Mouse (Mus musculus): ENCODE results near the gene Ogdhl. TPM values are rescaled to one million over a fixed set of nuclear protein-coding genes. Genes with fewer than 3 reads are reported as not detected.

The Ogdhl gene
- polyA plus RNA-seq, 1 experiment from 2014 or later = 22.9 TPM

GRCm38 (mm10) chr14:32327366-32327765 is 5.5 kb downstream of the Ogdhl start:
- 69% methylated on average over 9 of the region's 9 CpGs for WGBS
- H3K4me2 ChIP-seq (ENCODE audit: low read length) = no peak overlapping the region
- peak; percentile 15 for DNase-seq
- no peak overlapping the region for H3K27ac ChIP-seq (replicated peaks; ENCODE audit: low read depth, low read length)
- no peak overlapping the region for H3K9ac ChIP-seq (replicated peaks; ENCODE audit: low read length)
- peaks cover 5% of the 10 kb centered on the region for H3K4me1 ChIP-seq (ENCODE audit: control insufficient read depth, insufficient read depth, low read length)
- no peak for ATAC-seq (ENCODE audit: low FRiP score, low TSS enrichment)
- no peaks in the 10 kb centered on the region for H3K27me3 ChIP-seq (ENCODE audit: control insufficient read depth, insufficient read depth, low read length)
- no peaks in the 10 kb centered on the region for H3K9me3 ChIP-seq (ENCODE audit: control insufficient read depth, low read length)
- H3K36me3 ChIP-seq (ENCODE audit: control insufficient read depth, insufficient read depth, low read length) = 0 out of 2 replicates have a peak, but pooled peaks cover 2% of the 10 kb centered on the region
- no peak overlapping the region for H3K4me3 ChIP-seq (replicated peaks; ENCODE audit: low read depth, low read length)

GRCm38 (mm10) chr14:32332515-32333445 is 11.0 kb downstream of the Ogdhl start:
- H3K9ac ChIP-seq (replicated peaks; ENCODE audit: low read length) = no peak overlapping the region
- no peak overlapping the region for H3K4me3 ChIP-seq (replicated peaks; ENCODE audit: low read depth, low read length)
- DNase-seq (peak; percentile 57), ATAC-seq (ENCODE audit: low FRiP score, low TSS enrichment) (no peak)
- peaks cover 33% of the 10 kb centered on the region for H3K36me3 ChIP-seq (ENCODE audit: control insufficient read depth, insufficient read depth, low read length)
- H3K4me1 ChIP-seq (ENCODE audit: control insufficient read depth, insufficient read depth, low read length) = no peaks in the 10 kb centered on the region
- H3K27me3 ChIP-seq (ENCODE audit: control insufficient read depth, insufficient read depth, low read length) = no peaks in the 10 kb centered on the region
- no peak overlapping the region for H3K4me2 ChIP-seq (ENCODE audit: low read length)
- 76% methylated on average over 20 of the region's 20 CpGs for WGBS
- no peak overlapping the region for H3K27ac ChIP-seq (replicated peaks; ENCODE audit: low read depth, low read length)
- no peaks in the 10 kb centered on the region for H3K9me3 ChIP-seq (ENCODE audit: control insufficient read depth, low read length)

GRCm38 (mm10) chr14:32336021-32336420 is 14.2 kb downstream of the Ogdhl start:
- Histone ChIP-seq H3K9ac (replicated peaks; ENCODE audit: low read length) (no peak overlapping the region), H3K36me3 (ENCODE audit: control insufficient read depth, insufficient read depth, low read length) (peaks cover 63% of the 10 kb centered on the region), H3K4me1 (ENCODE audit: control insufficient read depth, insufficient read depth, low read length) (no peaks in the 10 kb centered on the region), H3K4me2 (ENCODE audit: low read length) (no peak overlapping the region), H3K9me3 (ENCODE audit: control insufficient read depth, low read length) (no peaks in the 10 kb centered on the region), H3K27me3 (ENCODE audit: control insufficient read depth, insufficient read depth, low read length) (no peaks in the 10 kb centered on the region), H3K27ac (replicated peaks; ENCODE audit: low read depth, low read length) (no peak overlapping the region), H3K4me3 (replicated peaks; ENCODE audit: low read depth, low read length) (no peak overlapping the region)
- 82% methylated on average over 6 of the region's 6 CpGs for WGBS
- no peak for ATAC-seq (ENCODE audit: low FRiP score, low TSS enrichment)
- no peak for DNase-seq

GRCm38 (mm10) chr14:32336547-32336946 is 14.7 kb downstream of the Ogdhl start:
- Histone ChIP-seq H3K9ac (replicated peaks; ENCODE audit: low read length) (no peak overlapping the region), H3K36me3 (ENCODE audit: control insufficient read depth, insufficient read depth, low read length) (peaks cover 68% of the 10 kb centered on the region), H3K4me2 (ENCODE audit: low read length) (no peak overlapping the region), H3K27ac (replicated peaks; ENCODE audit: low read depth, low read length) (no peak overlapping the region), H3K4me3 (replicated peaks; ENCODE audit: low read depth, low read length) (no peak overlapping the region), H3K9me3 (ENCODE audit: control insufficient read depth, low read length) (no peaks in the 10 kb centered on the region), H3K4me1 (ENCODE audit: control insufficient read depth, insufficient read depth, low read length) (no peaks in the 10 kb centered on the region), H3K27me3 (ENCODE audit: control insufficient read depth, insufficient read depth, low read length) (no peaks in the 10 kb centered on the region)
- DNase-seq (peak; percentile 2), ATAC-seq (ENCODE audit: low FRiP score, low TSS enrichment) (no peak)
- 86% methylated on average over 11 of the region's 11 CpGs for WGBS

GRCm38 (mm10) chr14:32341823-32342222 is 20.0 kb downstream of the Ogdhl start:
- peaks cover 77% of the 10 kb centered on the region for H3K36me3 ChIP-seq (ENCODE audit: control insufficient read depth, insufficient read depth, low read length)
- WGBS = 96% methylated on average over 7 of the region's 7 CpGs
- ATAC-seq (ENCODE audit: low FRiP score, low TSS enrichment) (no peak), DNase-seq (no peak)
- H3K9ac ChIP-seq (replicated peaks; ENCODE audit: low read length) = no peak overlapping the region
- no peaks in the 10 kb centered on the region for H3K4me1 ChIP-seq (ENCODE audit: control insufficient read depth, insufficient read depth, low read length)
- H3K4me2 ChIP-seq (ENCODE audit: low read length) = no peak overlapping the region
- H3K9me3 ChIP-seq (ENCODE audit: control insufficient read depth, low read length) = no peaks in the 10 kb centered on the region
- H3K4me3 ChIP-seq (replicated peaks; ENCODE audit: low read depth, low read length) = no peak overlapping the region
- no peak overlapping the region for H3K27ac ChIP-seq (replicated peaks; ENCODE audit: low read depth, low read length)
- no peaks in the 10 kb centered on the region for H3K27me3 ChIP-seq (ENCODE audit: control insufficient read depth, insufficient read depth, low read length)

- no peaks in the 10 kb centered on the region for H3K4me1 ChIP-seq (ENCODE audit: control insufficient read depth, insufficient read depth, low read length)
- H3K27ac ChIP-seq (replicated peaks; ENCODE audit: low read depth, low read length) = no peak overlapping the region
- H3K9me3 ChIP-seq (ENCODE audit: control insufficient read depth, low read length) = no peaks in the 10 kb centered on the region
- no peaks in the 10 kb centered on the region for H3K27me3 ChIP-seq (ENCODE audit: control insufficient read depth, insufficient read depth, low read length)
- no peak overlapping the region for H3K4me3 ChIP-seq (replicated peaks; ENCODE audit: low read depth, low read length)
- no peak overlapping the region for H3K4me2 ChIP-seq (ENCODE audit: low read length)
- peaks cover 65% of the 10 kb centered on the region for H3K36me3 ChIP-seq (ENCODE audit: control insufficient read depth, insufficient read depth, low read length)
- no peak overlapping the region for H3K9ac ChIP-seq (replicated peaks; ENCODE audit: low read length)
- ATAC-seq (ENCODE audit: low FRiP score, low TSS enrichment) (no peak), DNase-seq (no peak)
- WGBS = 93% methylated on average over 7 of the region's 7 CpGs
These were observed 22.4 kb downstream of the Ogdhl start for GRCm38 (mm10) chr14:32344176-32344575.

- H3K4me2 ChIP-seq (ENCODE audit: low read length) = no peak overlapping the region
- 79% methylated on average over 9 of the region's 10 CpGs for WGBS
- no peaks in the 10 kb centered on the region for H3K4me1 ChIP-seq (ENCODE audit: control insufficient read depth, insufficient read depth, low read length)
- H3K4me3 ChIP-seq (replicated peaks; ENCODE audit: low read depth, low read length) = no peak overlapping the region
- ATAC-seq (ENCODE audit: low FRiP score, low TSS enrichment) (no peak), DNase-seq (no peak)
- no peak overlapping the region for H3K9ac ChIP-seq (replicated peaks; ENCODE audit: low read length)
- H3K9me3 ChIP-seq (ENCODE audit: control insufficient read depth, low read length) = no peaks in the 10 kb centered on the region
- H3K27ac ChIP-seq (replicated peaks; ENCODE audit: low read depth, low read length) = no peak overlapping the region
- no peaks in the 10 kb centered on the region for H3K27me3 ChIP-seq (ENCODE audit: control insufficient read depth, insufficient read depth, low read length)
- H3K36me3 ChIP-seq (ENCODE audit: control insufficient read depth, insufficient read depth, low read length) = peaks cover 60% of the 10 kb centered on the region
These were observed 22.9 kb downstream of the Ogdhl start for GRCm38 (mm10) chr14:32344694-32345093.

GRCm38 (mm10) chr14:32347307-32347706 is 25.5 kb downstream of the Ogdhl start:
- Histone ChIP-seq H3K9me3 (ENCODE audit: control insufficient read depth, low read length) (no peaks in the 10 kb centered on the region), H3K4me2 (ENCODE audit: low read length) (no peak overlapping the region), H3K27ac (replicated peaks; ENCODE audit: low read depth, low read length) (no peak overlapping the region), H3K4me1 (ENCODE audit: control insufficient read depth, insufficient read depth, low read length) (no peaks in the 10 kb centered on the region), H3K27me3 (ENCODE audit: control insufficient read depth, insufficient read depth, low read length) (no peaks in the 10 kb centered on the region), H3K9ac (replicated peaks; ENCODE audit: low read length) (no peak overlapping the region), H3K36me3 (ENCODE audit: control insufficient read depth, insufficient read depth, low read length) (peaks cover 37% of the 10 kb centered on the region), H3K4me3 (replicated peaks; ENCODE audit: low read depth, low read length) (no peak overlapping the region)
- 94% methylated on average over 9 of the region's 9 CpGs for WGBS
- DNase-seq (no peak), ATAC-seq (ENCODE audit: low FRiP score, low TSS enrichment) (no peak)

Measured in midbrain, embryonic 14.5 days (tissue).